Mouse (Mus musculus): Measurements from ENCODE around the gene Hmgb3. TPM values are rescaled to one million over a fixed set of nuclear protein-coding genes. Genes with fewer than 3 reads are reported as not detected.

Hmgb3 gene
- total and polyA plus RNA-seq, 3 experiments: 26.5 to 56.2 (median 40.6) TPM

DNA sequence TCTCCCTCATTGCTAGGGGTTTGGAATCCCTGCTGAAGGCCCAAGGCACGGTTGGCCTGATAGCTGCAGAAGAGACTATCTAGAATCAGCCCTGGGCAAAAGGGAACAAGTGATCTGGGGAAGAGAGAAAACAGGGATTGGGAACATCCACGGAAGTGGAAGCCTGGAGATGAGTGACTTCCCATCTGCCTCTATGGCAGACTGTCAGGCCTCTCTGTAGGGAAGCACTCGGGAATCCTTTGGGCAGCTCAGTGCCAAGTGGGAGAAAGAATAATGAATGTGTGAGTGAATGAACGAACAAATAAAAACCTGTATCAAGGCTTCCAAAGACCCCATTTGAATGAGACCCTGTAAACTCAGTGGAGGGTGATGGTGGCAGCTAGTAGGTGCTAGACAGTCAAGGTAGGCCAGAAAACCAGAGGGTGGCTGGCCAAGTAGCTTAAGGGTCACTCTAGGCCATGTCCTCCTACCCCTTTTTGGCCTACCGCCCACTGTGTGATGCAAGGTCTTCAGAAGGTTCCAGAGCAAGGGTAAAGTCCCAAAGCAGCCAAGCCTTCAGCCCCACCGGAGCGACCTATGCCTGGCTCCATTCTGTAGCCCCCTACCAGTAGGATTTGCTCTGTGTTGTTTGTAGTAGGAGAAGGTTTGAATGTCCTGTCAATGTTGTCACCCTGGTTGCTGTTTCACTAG, 14.8 kb upstream of the Hmgb3 start:
- Histone ChIP-seq H3K4me1 (ENCODE audit: control insufficient read depth in 1 of 2, insufficient read depth in 2 of 2) (no peaks in the 10 kb centered on the region), H3K36me3 (replicated peaks in 1 of 2; ENCODE audit: control insufficient read depth in 1 of 2, insufficient read depth in 1 of 2, low read length in 1 of 2) (no peaks in the 10 kb centered on the region), H3K27me3 (replicated peaks) (no peaks in the 10 kb centered on the region), H3K4me3 (replicated peaks in 1 of 3; ENCODE audit: low read depth in 2 of 3, low read length in 2 of 3, poor library complexity in 1 of 3) (no peak overlapping the region), H3K9me3 (replicated peaks; ENCODE audit: low read length) (no peaks in the 10 kb centered on the region), H3K9ac (ENCODE audit: insufficient read depth, low read depth) (no peak overlapping the region), H3K4me2 (ENCODE audit: insufficient read depth, low read depth, poor library complexity, severe bottlenecking) (no peak overlapping the region), H3K27ac (ENCODE audit: insufficient read depth, low read depth) (no peak overlapping the region), H3K79me2 (replicated peaks; ENCODE audit: control insufficient read depth, extremely low read depth, insufficient read depth, poor library complexity, severe bottlenecking) (no peaks in the 10 kb centered on the region)
- TF ChIP-seq BHLHE40 (IDR thresholded peaks at IDR 0.05; ENCODE audit: low read depth, low read length) (no peak), ZC3H11A (IDR thresholded peaks at IDR 0.05; ENCODE audit: low read depth, low read length) (no peak)
- no peak for DNase-seq (ENCODE audit: extremely low read depth)
- in situ Hi-C loops (cut with MboI; ENCODE audit: low pct_ligation_motif_present, low pct_unique_long_range_greater_than_20kb, low sequenced_read_pairs): no loop called here
- dilution Hi-C loops (cut with MboI; ENCODE audit: extremely low pct_ligation_motif_present, extremely low pct_unique_long_range_greater_than_20kb, low sequenced_read_pairs): no loop called here

DNA sequence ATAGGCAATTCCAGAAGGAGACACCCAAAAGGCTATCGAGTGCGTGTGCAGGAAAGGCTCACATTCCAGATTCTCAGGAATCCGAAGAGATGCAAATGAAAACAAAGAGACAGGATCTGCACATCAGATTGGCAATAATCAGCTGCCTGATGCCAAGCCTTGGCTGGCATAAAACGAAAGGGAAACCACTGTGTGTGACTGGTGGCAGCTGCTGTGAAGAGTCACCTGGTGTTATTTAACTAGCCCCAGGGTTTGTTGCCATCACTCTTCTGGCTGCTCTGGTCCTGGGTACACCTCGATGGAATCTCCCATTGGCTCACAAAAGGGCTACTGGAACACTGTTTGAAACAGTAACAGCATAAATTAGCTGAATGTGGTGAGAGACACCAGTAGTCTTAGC, 11.0 kb upstream of the Hmgb3 start:
- Histone ChIP-seq H3K9ac (ENCODE audit: insufficient read depth, low read depth) (no peak overlapping the region), H3K27ac (ENCODE audit: insufficient read depth, low read depth) (no peak overlapping the region), H3K4me3 (replicated peaks in 1 of 3; ENCODE audit: low read depth in 2 of 3, low read length in 2 of 3, poor library complexity in 1 of 3) (no peak overlapping the region), H3K4me1 (ENCODE audit: control insufficient read depth in 1 of 2, insufficient read depth in 2 of 2) (no peaks in the 10 kb centered on the region), H3K9me3 (replicated peaks; ENCODE audit: low read length) (no peaks in the 10 kb centered on the region), H3K79me2 (replicated peaks; ENCODE audit: control insufficient read depth, extremely low read depth, insufficient read depth, poor library complexity, severe bottlenecking) (no peaks in the 10 kb centered on the region), H3K4me2 (ENCODE audit: insufficient read depth, low read depth, poor library complexity, severe bottlenecking) (no peak overlapping the region), H3K36me3 (replicated peaks in 1 of 2; ENCODE audit: control insufficient read depth in 1 of 2, insufficient read depth in 1 of 2, low read length in 1 of 2) (no peaks in the 10 kb centered on the region), H3K27me3 (replicated peaks) (no peaks in the 10 kb centered on the region)
- TF ChIP-seq ZKSCAN1 (IDR thresholded peaks at IDR 0.05; ENCODE audit: borderline replicate concordance, low read depth, low read length): no peak
- TF ChIP-seq JUND (conservative IDR thresholded peaks at IDR 0.05; ENCODE audit: low read depth, low read length): no peak
- no peak for TF ChIP-seq MYC (IDR thresholded peaks at IDR 0.05; ENCODE audit: low read depth, low read length)
- TF ChIP-seq EP300 (IDR thresholded peaks at IDR 0.05; ENCODE audit: low read length): no peak
- no peak for DNase-seq (ENCODE audit: extremely low read depth)
- dilution Hi-C loops (cut with MboI; ENCODE audit: extremely low pct_ligation_motif_present, extremely low pct_unique_long_range_greater_than_20kb, low sequenced_read_pairs): no loop called here
- in situ Hi-C loops (cut with MboI; ENCODE audit: low pct_ligation_motif_present, low pct_unique_long_range_greater_than_20kb, low sequenced_read_pairs): no loop called here

DNA sequence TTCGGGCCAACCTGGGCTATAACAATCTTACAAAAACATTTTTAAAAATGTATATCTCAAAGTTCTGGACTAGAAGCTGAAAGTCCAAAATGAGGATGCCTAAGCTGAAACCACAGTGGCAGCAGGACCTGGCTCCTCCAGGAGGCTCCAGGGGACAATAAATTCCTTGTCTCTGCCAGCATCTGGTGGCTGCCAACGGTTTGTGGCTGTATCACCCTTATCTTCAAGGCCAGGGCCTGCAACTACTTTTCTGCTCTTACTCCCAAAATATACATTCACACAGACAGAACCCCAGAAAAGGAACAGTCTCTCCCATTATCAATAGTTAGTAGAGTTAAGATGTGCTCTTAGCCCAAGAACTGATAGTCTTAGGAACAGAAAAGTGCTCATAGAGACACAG, 10.6 kb upstream of the Hmgb3 start:
- no peak overlapping the region for H3K9ac ChIP-seq (ENCODE audit: insufficient read depth, low read depth)
- H3K79me2 ChIP-seq (replicated peaks; ENCODE audit: control insufficient read depth, extremely low read depth, insufficient read depth, poor library complexity, severe bottlenecking): no peaks in the 10 kb centered on the region
- H3K36me3 ChIP-seq (replicated peaks in 1 of 2; ENCODE audit: control insufficient read depth in 1 of 2, insufficient read depth in 1 of 2, low read length in 1 of 2): no peaks in the 10 kb centered on the region
- H3K9me3 ChIP-seq (replicated peaks; ENCODE audit: low read length): no peaks in the 10 kb centered on the region
- in situ Hi-C loops (cut with MboI; ENCODE audit: low pct_ligation_motif_present, low pct_unique_long_range_greater_than_20kb, low sequenced_read_pairs): no loop called here
- dilution Hi-C loops (cut with MboI; ENCODE audit: extremely low pct_ligation_motif_present, extremely low pct_unique_long_range_greater_than_20kb, low sequenced_read_pairs): no loop called here
- H3K4me3 ChIP-seq (replicated peaks in 1 of 3; ENCODE audit: low read depth in 2 of 3, low read length in 2 of 3, poor library complexity in 1 of 3): no peak overlapping the region
- TF ChIP-seq TBP (conservative IDR thresholded peaks at IDR 0.05; ENCODE audit: low read depth, low read length): no peak
- TF ChIP-seq ZNF384 (IDR thresholded peaks at IDR 0.05; ENCODE audit: low read depth, low read length): no peak
- DNase-seq (ENCODE audit: extremely low read depth): no peak
- no peaks in the 10 kb centered on the region for H3K4me1 ChIP-seq (ENCODE audit: control insufficient read depth in 1 of 2, insufficient read depth in 2 of 2)
- no peak overlapping the region for H3K4me2 ChIP-seq (ENCODE audit: insufficient read depth, low read depth, poor library complexity, severe bottlenecking)
- H3K27me3 ChIP-seq (replicated peaks): no peaks in the 10 kb centered on the region
- no peak overlapping the region for H3K27ac ChIP-seq (ENCODE audit: insufficient read depth, low read depth)
